Mouse (Mus musculus): ENCODE data around the gene C330007P06Rik. TPM values are rescaled to one million over a fixed set of nuclear protein-coding genes. Genes with fewer than 3 reads are reported as not detected.

Gene C330007P06Rik
- total and polyA plus RNA-seq, 3 experiments = 7.4 to 17.4 (median 15.7) TPM

DNA sequence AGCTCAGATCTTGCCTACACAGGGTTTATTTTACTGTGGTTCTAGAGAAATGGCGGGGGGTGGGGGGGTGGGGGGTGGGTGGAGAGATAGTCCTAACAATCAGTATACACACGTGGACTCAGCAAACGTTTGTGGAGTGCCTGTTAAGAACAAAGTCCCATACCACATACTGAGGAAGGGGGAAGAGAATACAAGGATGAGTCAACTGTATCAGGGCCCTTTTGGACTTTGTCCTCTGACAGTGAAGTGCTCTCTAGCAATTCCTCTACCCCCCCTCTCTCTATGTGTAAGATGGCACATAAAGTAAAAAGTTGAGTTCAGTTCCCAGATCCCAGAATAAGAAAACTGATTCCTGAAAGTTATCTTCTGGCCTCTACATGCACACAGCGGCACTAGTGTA lies 54.3 kb downstream of the C330007P06Rik start:
- 65% methylated on average over 4 of the region's 4 CpGs for WGBS
- intact Hi-C loops (cut with DNase I) = no loop called here
- H3K27ac ChIP-seq = no peak overlapping the region
- H3K9ac ChIP-seq (ENCODE audit: low read depth, low read length) = no peak overlapping the region
- no peaks in the 10 kb centered on the region; the same call in 1 of the 2 replicates for H3K4me1 ChIP-seq (ENCODE audit: control insufficient read depth, insufficient read depth, low read length)
- TF ChIP-seq CTCF (IDR thresholded peaks at IDR 0.05) (no peak), EP300 (IDR thresholded peaks at IDR 0.05; ENCODE audit: insufficient read depth, low read depth, low read length) (no peak), POLR2A (IDR thresholded peaks at IDR 0.05; ENCODE audit: insufficient read depth, low read depth, low read length) (no peak)
- no peaks in the 10 kb centered on the region for H3K36me3 ChIP-seq (ENCODE audit: control insufficient read depth, insufficient read depth, low read length)
- no peak for DNase-seq
- no peak overlapping the region for H3K4me3 ChIP-seq
- H3K79me2 ChIP-seq (replicated peaks; ENCODE audit: control insufficient read depth, insufficient read depth, low read length) = no peaks in the 10 kb centered on the region
- H3K27me3 ChIP-seq (ENCODE audit: control insufficient read depth, insufficient read depth, low read length) = no peaks in the 10 kb centered on the region

DNA sequence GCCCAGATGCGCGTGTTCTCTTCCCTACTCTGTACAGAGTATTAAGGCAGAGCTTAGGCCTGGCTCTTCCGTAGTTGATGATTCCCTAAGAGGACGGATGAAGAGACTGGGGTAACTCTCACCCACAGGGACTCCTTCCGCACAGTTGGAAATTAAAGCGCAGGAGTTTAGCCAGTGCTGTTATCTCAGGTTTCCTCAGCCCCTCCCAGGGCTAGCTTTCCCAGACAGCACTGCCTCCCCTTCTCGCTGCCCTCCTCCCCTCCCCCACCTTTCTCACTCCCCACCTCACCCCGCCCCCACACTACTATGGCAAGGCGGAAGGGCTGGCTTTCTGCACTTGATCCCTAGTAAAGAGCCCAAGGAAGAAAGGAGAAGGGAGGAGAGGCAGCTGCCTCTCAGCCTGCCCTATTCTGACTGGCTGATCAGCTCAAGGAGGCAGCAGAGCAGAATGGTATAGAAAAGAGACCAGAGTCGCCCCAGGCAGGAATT lies 56.9 kb downstream of the C330007P06Rik start:
- H3K27me3 ChIP-seq (ENCODE audit: control insufficient read depth, insufficient read depth, low read length) = no peaks in the 10 kb centered on the region
- no peak for DNase-seq
- H3K4me1 ChIP-seq (ENCODE audit: control insufficient read depth, insufficient read depth, low read length) = no peaks in the 10 kb centered on the region; the same call in 1 of the 2 replicates
- H3K4me3 ChIP-seq = no peak overlapping the region
- intact Hi-C loops (cut with DNase I) = no loop called here
- no peak for TF ChIP-seq EP300 (IDR thresholded peaks at IDR 0.05; ENCODE audit: insufficient read depth, low read depth, low read length)
- no peak for TF ChIP-seq CTCF (IDR thresholded peaks at IDR 0.05)
- TF ChIP-seq POLR2A (IDR thresholded peaks at IDR 0.05; ENCODE audit: insufficient read depth, low read depth, low read length) = no peak
- WGBS = 15% methylated on average over 10 of the region's 10 CpGs
- H3K9ac ChIP-seq (ENCODE audit: low read depth, low read length) = no peak overlapping the region
- H3K36me3 ChIP-seq (ENCODE audit: control insufficient read depth, insufficient read depth, low read length) = no peaks in the 10 kb centered on the region
- no peak overlapping the region for H3K27ac ChIP-seq
- no peaks in the 10 kb centered on the region for H3K79me2 ChIP-seq (replicated peaks; ENCODE audit: control insufficient read depth, insufficient read depth, low read length)

DNA sequence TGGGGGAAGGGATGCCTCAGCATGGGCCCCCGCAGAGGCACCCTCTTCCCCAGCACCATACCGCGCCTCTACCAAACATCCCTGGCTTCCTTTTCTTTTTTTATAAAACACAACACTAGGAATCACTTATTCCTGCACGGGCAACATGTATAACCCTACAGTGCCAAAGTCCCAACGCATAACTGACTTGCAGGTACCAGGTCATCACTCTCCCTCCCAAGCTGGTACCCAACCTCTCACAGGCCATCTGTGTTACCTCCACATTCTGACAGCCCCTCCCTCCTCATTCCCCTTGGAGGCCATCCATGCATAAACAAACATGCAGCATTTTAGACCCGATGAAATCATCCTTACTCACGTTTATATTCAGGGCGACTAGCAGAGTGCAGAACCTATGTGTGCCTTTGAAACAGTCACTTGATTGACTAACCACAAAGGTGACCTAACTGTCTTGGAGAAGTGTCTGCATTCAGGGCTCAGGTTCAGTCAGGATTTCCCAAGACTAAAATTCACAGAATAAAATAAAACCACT lies 57.5 kb downstream of the C330007P06Rik start:
- Histone ChIP-seq H3K36me3 (ENCODE audit: control insufficient read depth, insufficient read depth, low read length) (no peaks in the 10 kb centered on the region), H3K4me1 (ENCODE audit: control insufficient read depth, insufficient read depth, low read length) (no peaks in the 10 kb centered on the region; the same call in 1 of the 2 replicates), H3K9ac (ENCODE audit: low read depth, low read length) (no peak overlapping the region), H3K27me3 (ENCODE audit: control insufficient read depth, insufficient read depth, low read length) (no peaks in the 10 kb centered on the region), H3K79me2 (replicated peaks; ENCODE audit: control insufficient read depth, insufficient read depth, low read length) (no peaks in the 10 kb centered on the region), H3K4me3 (no peak overlapping the region), H3K27ac (no peak overlapping the region)
- 49% methylated on average over 8 of the region's 8 CpGs for WGBS
- TF ChIP-seq EP300 (IDR thresholded peaks at IDR 0.05; ENCODE audit: insufficient read depth, low read depth, low read length) = no peak
- no peak for TF ChIP-seq CTCF (IDR thresholded peaks at IDR 0.05)
- no peak for TF ChIP-seq POLR2A (IDR thresholded peaks at IDR 0.05; ENCODE audit: insufficient read depth, low read depth, low read length)
- intact Hi-C loops (cut with DNase I) = no loop called here
- no peak for DNase-seq

DNA sequence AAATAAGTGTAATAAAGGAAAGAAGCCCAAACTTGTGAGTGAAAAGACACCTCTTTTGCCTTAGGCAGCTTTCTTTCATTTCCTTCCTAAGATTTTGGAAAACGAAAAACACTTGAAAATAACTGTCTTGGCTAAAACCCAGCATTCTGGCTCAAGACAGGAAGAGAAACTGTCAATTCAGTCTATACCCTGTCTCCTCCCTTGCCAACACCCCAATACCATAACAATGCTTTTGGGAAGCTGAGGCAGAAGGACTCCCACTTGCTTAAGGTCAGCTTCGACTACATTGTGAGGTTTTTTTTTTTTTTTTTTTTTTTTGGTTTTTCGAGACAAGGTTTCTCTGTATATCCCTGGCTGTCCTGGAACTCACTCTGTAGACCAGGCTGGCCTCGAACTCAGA lies 58.5 kb downstream of the C330007P06Rik start:
- Histone ChIP-seq H3K27me3 (ENCODE audit: control insufficient read depth, insufficient read depth, low read length) (no peaks in the 10 kb centered on the region), H3K79me2 (replicated peaks; ENCODE audit: control insufficient read depth, insufficient read depth, low read length) (no peaks in the 10 kb centered on the region), H3K27ac (no peak overlapping the region), H3K36me3 (ENCODE audit: control insufficient read depth, insufficient read depth, low read length) (no peaks in the 10 kb centered on the region), H3K4me1 (ENCODE audit: control insufficient read depth, insufficient read depth, low read length) (no peaks in the 10 kb centered on the region; the same call in 1 of the 2 replicates), H3K4me3 (no peak overlapping the region), H3K9ac (ENCODE audit: low read depth, low read length) (no peak overlapping the region)
- 55% methylated on average over 4 of the region's 4 CpGs for WGBS
- DNase-seq = no peak
- no peak for TF ChIP-seq CTCF (IDR thresholded peaks at IDR 0.05)
- TF ChIP-seq POLR2A (IDR thresholded peaks at IDR 0.05; ENCODE audit: insufficient read depth, low read depth, low read length) = no peak
- no peak for TF ChIP-seq EP300 (IDR thresholded peaks at IDR 0.05; ENCODE audit: insufficient read depth, low read depth, low read length)
- intact Hi-C loops (cut with DNase I) = no loop called here

DNA sequence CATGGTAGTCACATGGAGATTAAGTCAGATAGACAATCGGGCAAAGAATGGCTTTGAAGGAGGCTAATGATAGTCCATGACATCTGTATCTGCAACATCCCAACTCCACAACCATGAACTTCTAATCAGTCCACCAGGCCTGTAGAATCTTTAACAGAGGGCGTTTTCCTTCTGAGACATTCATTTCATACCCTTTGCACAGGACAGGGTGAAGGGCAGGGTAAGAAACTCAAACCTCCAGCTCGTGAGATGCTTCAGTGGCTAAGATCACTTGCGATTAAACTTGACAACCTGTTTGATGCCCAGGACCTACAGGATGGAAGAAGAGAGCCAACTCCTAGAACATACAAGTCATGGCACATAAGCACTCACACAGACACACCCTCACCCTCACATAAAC lies 58.9 kb downstream of the C330007P06Rik start:
- no peaks in the 10 kb centered on the region for H3K79me2 ChIP-seq (replicated peaks; ENCODE audit: control insufficient read depth, insufficient read depth, low read length)
- no peak overlapping the region for H3K27ac ChIP-seq
- no peak overlapping the region for H3K4me3 ChIP-seq
- H3K36me3 ChIP-seq (ENCODE audit: control insufficient read depth, insufficient read depth, low read length) = no peaks in the 10 kb centered on the region
- intact Hi-C loops (cut with DNase I) = no loop called here
- no peaks in the 10 kb centered on the region for H3K27me3 ChIP-seq (ENCODE audit: control insufficient read depth, insufficient read depth, low read length)
- no peak for DNase-seq
- no peaks in the 10 kb centered on the region; the same call in 1 of the 2 replicates for H3K4me1 ChIP-seq (ENCODE audit: control insufficient read depth, insufficient read depth, low read length)
- WGBS = 83% methylated on average over 4 of the region's 4 CpGs
- TF ChIP-seq CTCF (IDR thresholded peaks at IDR 0.05) (no peak), EP300 (IDR thresholded peaks at IDR 0.05; ENCODE audit: insufficient read depth, low read depth, low read length) (no peak), POLR2A (IDR thresholded peaks at IDR 0.05; ENCODE audit: insufficient read depth, low read depth, low read length) (no peak)
- H3K9ac ChIP-seq (ENCODE audit: low read depth, low read length) = no peak overlapping the region

DNA sequence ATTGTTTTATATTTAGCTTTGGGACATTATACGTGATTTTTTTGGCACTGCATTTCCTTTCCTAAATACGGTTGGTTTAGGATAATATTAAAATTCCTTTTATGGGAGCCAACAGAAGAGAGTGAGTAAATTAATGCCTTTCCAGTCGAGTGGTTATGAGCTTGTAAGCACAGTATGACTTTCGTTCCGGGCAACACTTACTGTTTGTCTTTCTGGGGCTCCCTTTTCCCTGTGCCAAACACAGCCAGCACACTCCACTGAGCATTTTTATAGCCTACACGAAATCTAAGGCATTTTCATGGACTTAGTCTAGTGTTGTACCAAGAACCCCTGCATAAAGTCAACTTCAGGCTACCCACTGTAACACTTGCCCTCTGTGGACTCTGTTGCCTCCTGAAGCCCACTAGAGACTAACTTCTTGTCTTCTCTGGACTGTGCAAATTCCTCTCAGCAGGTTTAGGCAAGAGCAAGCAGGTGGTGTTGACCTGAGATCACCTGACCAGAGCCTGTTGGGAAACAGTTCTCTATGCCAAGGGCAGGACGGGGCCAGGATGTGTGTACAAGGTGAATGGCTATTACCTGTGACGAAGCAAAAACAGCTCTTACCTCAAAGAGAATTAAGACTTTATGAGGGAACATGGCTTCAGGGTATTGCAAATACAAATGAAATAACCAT lies 59.6 kb downstream of the C330007P06Rik start:
- Histone ChIP-seq H3K4me1 (ENCODE audit: control insufficient read depth, insufficient read depth, low read length) (no peaks in the 10 kb centered on the region; the same call in 1 of the 2 replicates), H3K36me3 (ENCODE audit: control insufficient read depth, insufficient read depth, low read length) (no peaks in the 10 kb centered on the region), H3K4me3 (no peak overlapping the region), H3K79me2 (replicated peaks; ENCODE audit: control insufficient read depth, insufficient read depth, low read length) (no peaks in the 10 kb centered on the region), H3K27me3 (ENCODE audit: control insufficient read depth, insufficient read depth, low read length) (no peaks in the 10 kb centered on the region), H3K9ac (ENCODE audit: low read depth, low read length) (no peak overlapping the region), H3K27ac (no peak overlapping the region)
- TF ChIP-seq CTCF (IDR thresholded peaks at IDR 0.05) (no peak), POLR2A (IDR thresholded peaks at IDR 0.05; ENCODE audit: insufficient read depth, low read depth, low read length) (no peak), EP300 (IDR thresholded peaks at IDR 0.05; ENCODE audit: insufficient read depth, low read depth, low read length) (no peak)
- WGBS = 78% methylated on average over 8 of the region's 8 CpGs
- intact Hi-C loops (cut with DNase I) = no loop called here
- DNase-seq = no peak
